Mouse (Mus musculus): Measurements from ENCODE around the gene C2cd5. TPM values are rescaled to one million over a fixed set of nuclear protein-coding genes. Genes with fewer than 3 reads are reported as not detected.

The C2cd5 gene
- total and polyA plus RNA-seq, 3 experiments = 19.1 to 22.3 (median 19.7) TPM

DNA sequence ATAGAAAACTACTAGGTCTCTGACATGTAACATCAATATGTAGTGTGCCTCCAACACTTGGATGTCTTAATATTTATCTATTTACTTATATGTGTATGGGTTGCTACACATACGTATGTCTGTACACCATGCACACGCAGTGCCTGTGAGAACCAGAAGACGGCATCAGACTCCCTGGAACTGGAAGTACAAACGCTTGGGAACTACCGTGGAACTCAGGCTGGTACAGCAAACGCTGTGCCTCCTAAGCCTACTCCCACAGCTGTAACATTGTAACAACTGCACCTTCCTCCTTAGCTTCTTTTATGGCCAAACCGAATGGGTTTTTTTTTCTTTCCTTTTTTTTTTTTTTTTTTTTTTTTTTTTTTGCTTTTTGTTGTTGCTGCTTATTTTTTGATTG is 10.4 kb upstream of the C2cd5 start:
- Histone ChIP-seq H3K4me1 (ENCODE audit: control insufficient read depth in 1 of 2, insufficient read depth in 2 of 2) (peaks cover 8 to 31% of the 10 kb centered on the region in 2 experiments), H3K27me3 (replicated peaks) (no peaks in the 10 kb centered on the region), H3K27ac (ENCODE audit: insufficient read depth, low read depth) (no peak overlapping the region), H3K79me2 (replicated peaks; ENCODE audit: control insufficient read depth, extremely low read depth, insufficient read depth, poor library complexity, severe bottlenecking) (no peaks in the 10 kb centered on the region), H3K4me2 (ENCODE audit: insufficient read depth, low read depth, poor library complexity, severe bottlenecking) (no peak overlapping the region), H3K36me3 (replicated peaks in 1 of 2; ENCODE audit: control insufficient read depth in 1 of 2, insufficient read depth in 1 of 2, low read length in 1 of 2) (no peaks in the 10 kb centered on the region), H3K9me3 (replicated peaks; ENCODE audit: low read length) (no peaks in the 10 kb centered on the region), H3K4me3 (replicated peaks in 1 of 3; ENCODE audit: low read depth in 2 of 3, low read length in 2 of 3, poor library complexity in 1 of 3) (no peak overlapping the region), H3K9ac (ENCODE audit: insufficient read depth, low read depth) (no peak overlapping the region)
- dilution Hi-C loops (cut with MboI; ENCODE audit: extremely low pct_ligation_motif_present, extremely low pct_unique_long_range_greater_than_20kb, low sequenced_read_pairs) (no loop called here), in situ Hi-C loops (cut with MboI; ENCODE audit: low pct_ligation_motif_present, low pct_unique_long_range_greater_than_20kb, low sequenced_read_pairs) (no loop called here)
- DNase-seq (ENCODE audit: extremely low read depth) = no peak
- TF ChIP-seq EP300 (IDR thresholded peaks at IDR 0.05; ENCODE audit: low read length) (no peak), HCFC1 (IDR thresholded peaks at IDR 0.05; ENCODE audit: low read depth, low read length) (no peak), ETS1 (conservative IDR thresholded peaks at IDR 0.05; ENCODE audit: low read depth, low read length) (no peak), POLR2A (IDR thresholded peaks at IDR 0.05; ENCODE audit: low read depth, low read length) (no peak), RAD21 (IDR thresholded peaks at IDR 0.05; ENCODE audit: low read depth, low read length) (no peak), ZC3H11A (IDR thresholded peaks at IDR 0.05; ENCODE audit: low read depth, low read length) (no peak), MAX (IDR thresholded peaks at IDR 0.05; ENCODE audit: low read length) (no peak), MAZ (IDR thresholded peaks at IDR 0.05; ENCODE audit: low read depth, low read length) (no peak), RCOR1 (conservative IDR thresholded peaks at IDR 0.05; ENCODE audit: low read depth, low read length) (no peak), ZKSCAN1 (IDR thresholded peaks at IDR 0.05; ENCODE audit: borderline replicate concordance, low read depth, low read length) (no peak)

DNA sequence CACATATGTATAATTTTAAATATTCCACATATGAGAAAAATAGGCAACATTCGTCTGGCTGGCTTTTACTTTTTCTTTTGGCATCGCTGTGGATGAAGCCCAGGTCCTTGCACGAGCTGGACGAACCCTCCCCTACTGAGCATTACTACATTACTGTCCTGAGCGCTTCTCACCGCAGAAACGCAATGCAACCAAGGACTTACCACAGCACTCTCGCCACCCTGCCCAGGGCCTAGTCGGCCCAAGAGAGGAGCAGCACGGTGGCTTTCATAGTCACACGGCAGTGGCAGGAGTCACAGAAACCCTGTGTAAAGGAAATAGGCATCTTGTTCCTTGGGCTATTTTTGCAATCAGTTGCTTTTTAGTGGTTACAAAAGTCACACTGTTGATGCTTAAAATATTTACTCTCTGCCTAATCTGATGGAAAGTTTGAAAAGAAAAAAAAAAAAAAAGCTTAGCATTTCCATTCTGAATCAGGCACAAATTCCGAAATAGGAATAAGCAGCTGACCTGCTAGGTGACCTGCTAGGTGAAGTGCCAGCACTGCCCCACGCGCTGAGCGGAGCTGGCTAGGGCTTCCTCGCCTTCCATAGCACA is 9.8 kb upstream of the C2cd5 start:
- TF ChIP-seq SIN3A (IDR thresholded peaks at IDR 0.05; ENCODE audit: low read length) (0 out of 2 replicates have a peak, but pooled peaks have one; percentile 32), MYC (IDR thresholded peaks at IDR 0.05; ENCODE audit: low read depth, low read length) (0 out of 2 replicates have a peak, but pooled peaks have one; percentile 27), IRF4 (IDR thresholded peaks at IDR 0.05; ENCODE audit: low read depth, low read length) (no peak), ZNF384 (IDR thresholded peaks at IDR 0.05; ENCODE audit: low read depth, low read length) (peak; percentile 72), MEF2A (IDR thresholded peaks at IDR 0.05; ENCODE audit: borderline replicate concordance, low read depth, low read length) (peak; percentile 64; the same call in 1 of the 2 replicates)
- H3K36me3 ChIP-seq (replicated peaks in 1 of 2; ENCODE audit: control insufficient read depth in 1 of 2, insufficient read depth in 1 of 2, low read length in 1 of 2) = no peaks in the 10 kb centered on the region
- peak overlapping the region; percentile 31 for H3K4me2 ChIP-seq (ENCODE audit: insufficient read depth, low read depth, poor library complexity, severe bottlenecking)
- H3K79me2 ChIP-seq (replicated peaks; ENCODE audit: control insufficient read depth, extremely low read depth, insufficient read depth, poor library complexity, severe bottlenecking) = no peaks in the 10 kb centered on the region
- DNase-seq (ENCODE audit: extremely low read depth) = no peak
- in situ Hi-C loops (cut with MboI; ENCODE audit: low pct_ligation_motif_present, low pct_unique_long_range_greater_than_20kb, low sequenced_read_pairs) = no loop called here
- no peaks in the 10 kb centered on the region for H3K9me3 ChIP-seq (replicated peaks; ENCODE audit: low read length)
- no peak overlapping the region for H3K27ac ChIP-seq (ENCODE audit: insufficient read depth, low read depth)
- H3K4me1 ChIP-seq (ENCODE audit: control insufficient read depth in 1 of 2, insufficient read depth in 2 of 2) = peaks cover 3 to 25% of the 10 kb centered on the region in 2 experiments; a peak in 3 of 4 replicates
- H3K27me3 ChIP-seq (replicated peaks) = no peaks in the 10 kb centered on the region
- dilution Hi-C loops (cut with MboI; ENCODE audit: extremely low pct_ligation_motif_present, extremely low pct_unique_long_range_greater_than_20kb, low sequenced_read_pairs) = no loop called here
- peak overlapping the region; percentile 6; the same call in 1 of the 2 replicates for H3K9ac ChIP-seq (ENCODE audit: insufficient read depth, low read depth)
- H3K4me3 ChIP-seq (replicated peaks in 1 of 3; ENCODE audit: low read depth in 2 of 3, low read length in 2 of 3, poor library complexity in 1 of 3) = peak overlapping the region in 1 of 3 experiments; percentile 8

Data from CH12.LX (cell line).